Mouse (Mus musculus) spleen, postnatal 36 days (tissue): ENCODE results near the gene Uba6.

ENCODE experiments used
- DNase-seq, 2 experiments: peaks; one replicate each; pipeline ENCODE4 v3.0.0; 2022; ENCODE audit warnings: low spot score in 2 of 2, mixed read lengths in 1 of 2

Gene Uba6

GRCm38 (mm10) chr5:86072756-86073386 is 99.7 kb downstream of the Uba6 start:
- DNase-seq = no peak

GRCm38 (mm10) chr5:86071538-86071937 is 101.1 kb downstream of the Uba6 start, which contains the start of gene Stap1:
Gene Stap1 (plus strand): TSS chr5:86071746.
- DNase-seq = peak; percentile 70 to 81

GRCm38 (mm10) chr5:86069121-86069520 is 103.5 kb downstream of the Uba6 start:
- DNase-seq = no peak

GRCm38 (mm10) chr5:86068451-86068850 is 104.2 kb downstream of the Uba6 start:
- DNase-seq = no peak

GRCm38 (mm10) chr5:86066551-86066929 is 106.1 kb downstream of the Uba6 start:
- DNase-seq = peak; percentile 84 to 88

GRCm38 (mm10) chr5:86065876-86066550 is 106.6 kb downstream of the Uba6 start:
- DNase-seq = no peak

- peak; percentile 98 to 99 for DNase-seq
These were observed 107.3 kb downstream of the Uba6 start, which contains the start of gene Cenpc1 for GRCm38 (mm10) chr5:86065101-86065875. Gene Cenpc1 (minus strand): TSS chr5:86065583.

- no peak for DNase-seq
These were observed 109.1 kb downstream of the Uba6 start for GRCm38 (mm10) chr5:86063501-86063900.
